Mouse (Mus musculus): ENCODE data around the gene Rbm26. TPM values are rescaled to one million over a fixed set of nuclear protein-coding genes. Genes with fewer than 3 reads are reported as not detected.

The Rbm26 gene
- 10 to 100 TPM; 15.7 to 18.0 (median 16.6) TPM for total RNA-seq (2022)

GRCm38 (mm10) chr14:105177238-105177693 is at the start of gene Rbm26:
TSS of gene Rbm26 (minus strand) at chr14:105177327.
- peak; percentile 90 to 93 for DNase-seq (ENCODE audit: low spot score in 2 of 2)

GRCm38 (mm10) chr14:105225790-105226189 is 48.7 kb upstream of the Rbm26 start:
- DNase-seq (ENCODE audit: low spot score in 2 of 2): no peak

GRCm38 (mm10) chr14:105222240-105222639 is 45.1 kb upstream of the Rbm26 start:
- DNase-seq (ENCODE audit: low spot score in 2 of 2): no peak

GRCm38 (mm10) chr14:105219525-105220376 is 42.6 kb upstream of the Rbm26 start:
- no peak for DNase-seq (ENCODE audit: low spot score in 2 of 2)

GRCm38 (mm10) chr14:105198401-105198800 is 21.3 kb upstream of the Rbm26 start:
- no peak for DNase-seq (ENCODE audit: low spot score in 2 of 2)

GRCm38 (mm10) chr14:105194682-105195081 is 17.6 kb upstream of the Rbm26 start:
- DNase-seq (ENCODE audit: low spot score in 2 of 2): no peak

GRCm38 (mm10) chr14:105184866-105185265 is 7.7 kb upstream of the Rbm26 start:
- no peak for DNase-seq (ENCODE audit: low spot score in 2 of 2)

- DNase-seq (ENCODE audit: low spot score in 2 of 2): no peak
These were observed 5.7 kb upstream of the Rbm26 start for GRCm38 (mm10) chr14:105182786-105183185.

- DNase-seq (ENCODE audit: low spot score in 2 of 2): no peak
These were observed 2.6 kb upstream of the Rbm26 start for GRCm38 (mm10) chr14:105179733-105180132.

GRCm38 (mm10) chr14:105178996-105179395 is 1.9 kb upstream of the Rbm26 start:
- DNase-seq (ENCODE audit: low spot score in 2 of 2): no peak

- DNase-seq (ENCODE audit: low spot score in 2 of 2): peak; percentile 3 to 6
These were observed 552 bp downstream of the Rbm26 start for GRCm38 (mm10) chr14:105176381-105177168.

- DNase-seq (ENCODE audit: low spot score in 2 of 2): no peak
These were observed 9.9 kb downstream of the Rbm26 start for GRCm38 (mm10) chr14:105167181-105167580.

GRCm38 (mm10) chr14:105164793-105165192 is 12.3 kb downstream of the Rbm26 start:
- no peak for DNase-seq (ENCODE audit: low spot score in 2 of 2)

- DNase-seq (ENCODE audit: low spot score in 2 of 2): no peak
These were observed 15.8 kb downstream of the Rbm26 start for GRCm38 (mm10) chr14:105161334-105161733.

- DNase-seq (ENCODE audit: low spot score in 2 of 2): no peak
These were observed 18.6 kb downstream of the Rbm26 start for GRCm38 (mm10) chr14:105158526-105158925.

GRCm38 (mm10) chr14:105134076-105134475 is 43.1 kb downstream of the Rbm26 start:
- DNase-seq (ENCODE audit: low spot score in 2 of 2): no peak

GRCm38 (mm10) chr14:105127715-105128385 is 49.3 kb downstream of the Rbm26 start:
- DNase-seq (ENCODE audit: low spot score in 2 of 2): no peak

GRCm38 (mm10) chr14:105124513-105124912 is 52.6 kb downstream of the Rbm26 start:
- DNase-seq (ENCODE audit: low spot score in 2 of 2): no peak

- DNase-seq (ENCODE audit: low spot score in 2 of 2): no peak
These were observed 61.7 kb downstream of the Rbm26 start for GRCm38 (mm10) chr14:105115402-105115801.

- no peak for DNase-seq (ENCODE audit: low spot score in 2 of 2)
These were observed 70.9 kb downstream of the Rbm26 start for GRCm38 (mm10) chr14:105106252-105106651.

GRCm38 (mm10) chr14:105098861-105099260 is 78.3 kb downstream of the Rbm26 start:
- DNase-seq (ENCODE audit: low spot score in 2 of 2): no peak

- no peak for DNase-seq (ENCODE audit: low spot score in 2 of 2)
These were observed 80.9 kb downstream of the Rbm26 start for GRCm38 (mm10) chr14:105096221-105096620.

All from gastrocnemius, adult 8-10 months (tissue).